Mouse (Mus musculus): ENCODE data around the gene Cpt1a. TPM values are rescaled to one million over a fixed set of nuclear protein-coding genes. Genes with fewer than 3 reads are reported as not detected.

Cpt1a gene
- polyA plus RNA-seq, 1 experiment from 2014 or later: 11.0 TPM

Small RNA genes lying within 50 kb of the gene (microRNA-seq; reads per million reads assigned to microRNA genes)
- gene Mir6984: not detected

Other genes with a start within 250 kb of the Cpt1a start
- 127 and 133 TPM in 2 replicates for gene Mrpl21, start 39.4 kb upstream of the Cpt1a start, polyA plus RNA-seq (2015; fragmentation: Nextera tagmentation; extraction: Ambion mirVana)
- gene Ighmbp2, start 39.3 kb upstream of the Cpt1a start, polyA plus RNA-seq (2015; fragmentation: Nextera tagmentation; extraction: Ambion mirVana): 10.6 and 12.3 TPM in 2 replicates
- gene Tesmin, start 66.5 kb downstream of the Cpt1a start, polyA plus RNA-seq (2015; fragmentation: Nextera tagmentation; extraction: Ambion mirVana): 0.21 and 0.30 TPM in 2 replicates
- gene Gal, start 92.2 kb downstream of the Cpt1a start, polyA plus RNA-seq (2015; fragmentation: Nextera tagmentation; extraction: Ambion mirVana): 2.4 and 2.8 TPM in 2 replicates